29 mouse cellular contexts compared by ENCODE assay signal in genomic region chr6:22379831-22380230, GRCm38 (mm10). TPM values are rescaled to one million over a fixed set of nuclear protein-coding genes. Genes with fewer than 3 reads are reported as not detected.
A peak's percentile ranks its signal among the peaks of the same experiment; 100 is the strongest.
DNase-seq lines count a peak whose midpoint lies in the region; ATAC-seq lines count a peak whose summit lies in the region.
"Had no signal": no experiment of that assay in that cellular context is flagged by ENCODE, and none has a peak within 500 bp of the region (broad histone marks: within the 10 kb centered on the region; RNA-seq: fewer than 3 reads in every experiment).

No protein-coding gene starts in this region.

- H3K4me3 ChIP-seq in heart, embryonic 16.5 days (ENCODE audit: low read length) = no peak overlapping the region
- H3K4me3 ChIP-seq: embryonic facial prominence, embryonic 12.5 days; forebrain, embryonic 12.5 days; hindbrain, embryonic 12.5 days; liver, embryonic 12.5 days; neural tube, embryonic 13.5 days; stomach, embryonic 15.5 days had no signal

- H3K9me3 ChIP-seq in heart, embryonic 16.5 days (replicated peaks; ENCODE audit: control insufficient read depth, low read length) = no peaks in the 10 kb centered on the region
- H3K9me3 ChIP-seq: embryonic facial prominence, embryonic 12.5 days; forebrain, embryonic 12.5 days; hindbrain, embryonic 12.5 days; liver, embryonic 12.5 days; neural tube, embryonic 13.5 days; stomach, embryonic 15.5 days had no signal

- H3K27me3 ChIP-seq in heart, embryonic 16.5 days (ENCODE audit: control insufficient read depth, insufficient read depth, low read length) = no peaks in the 10 kb centered on the region
- H3K27me3 ChIP-seq: embryonic facial prominence, embryonic 12.5 days; forebrain, embryonic 12.5 days; hindbrain, embryonic 12.5 days; liver, embryonic 12.5 days; neural tube, embryonic 13.5 days; stomach, embryonic 15.5 days had no signal

- H3K4me1 ChIP-seq in heart, embryonic 16.5 days (ENCODE audit: control insufficient read depth, insufficient read depth, low read length) = no peaks in the 10 kb centered on the region
- H3K4me1 ChIP-seq: embryonic facial prominence, embryonic 12.5 days; forebrain, embryonic 12.5 days; hindbrain, embryonic 12.5 days; liver, embryonic 12.5 days; neural tube, embryonic 13.5 days; stomach, embryonic 15.5 days had no signal

- no peak overlapping the region for H3K27ac ChIP-seq in heart, embryonic 16.5 days (ENCODE audit: low read length)
- H3K27ac ChIP-seq: embryonic facial prominence, embryonic 12.5 days; forebrain, embryonic 12.5 days; hindbrain, embryonic 12.5 days; hindbrain, postnatal 0 days; liver, embryonic 12.5 days; neural tube, embryonic 13.5 days; stomach, embryonic 15.5 days had no signal

- intact Hi-C loops in heart, postnatal 10 days (cut with DNase I) = no loop called here

- no peak overlapping the region for H3K9ac ChIP-seq in heart, embryonic 16.5 days (ENCODE audit: low read length)
- H3K9ac ChIP-seq: embryonic facial prominence, embryonic 12.5 days; forebrain, embryonic 12.5 days; hindbrain, embryonic 12.5 days; liver, embryonic 12.5 days; liver, postnatal 0 days; neural tube, embryonic 13.5 days; stomach, embryonic 15.5 days had no signal

- no peak overlapping the region for H3K4me2 ChIP-seq in heart, embryonic 16.5 days (ENCODE audit: low read depth, low read length)
- H3K4me2 ChIP-seq: embryonic facial prominence, embryonic 12.5 days; forebrain, embryonic 12.5 days; hindbrain, embryonic 12.5 days; liver, embryonic 12.5 days; midbrain, embryonic 11.5 days; neural tube, embryonic 13.5 days; stomach, embryonic 15.5 days had no signal

- no peak for DNase-seq in heart, postnatal 10 days
- DNase-seq in 3T3-L1 (ENCODE audit: low read depth, low spot score) = peak; percentile 53
- peak; percentile 47 for DNase-seq in adipocyte (ENCODE audit: low spot score)
- peak; percentile 54 for DNase-seq in large intestine, adult 2 months (ENCODE audit: low read depth, low spot score)
- DNase-seq in gastrocnemius, adult 18-20 months (ENCODE audit: low spot score) = no peak
- no peak for DNase-seq in cerebellum, adult 11 months
- DNase-seq: cerebellum, adult 9-10 months; cerebellum, postnatal 36 days; gastrocnemius, postnatal 14 days; heart, postnatal 36 days; kidney, adult 11 months; kidney, postnatal 25 days; layer of hippocampus, postnatal 36 days; left cerebral cortex, postnatal 4 days; liver, postnatal 0 days; lung, postnatal 14 days; retina, postnatal 1 day; right cerebral cortex, postnatal 14 days had no signal

- 69% methylated on average over 1 of the region's 1 CpGs for WGBS in heart, embryonic 16.5 days
- WGBS in large intestine, adult 2 months = 33% methylated on average over 1 of the region's 1 CpGs

- ATAC-seq in heart, embryonic 16.5 days (replicated peaks; ENCODE audit: extremely low read depth, insufficient read depth, low FRiP score) = 0 out of 2 replicates have a peak, but pooled peaks have one; percentile 14
- ATAC-seq: activated CD4-positive, CD25-positive, alpha-beta regulatory T cell, adult 4 months; hindbrain, postnatal 0 days; liver, embryonic 12.5 days; liver, postnatal 0 days; midbrain, embryonic 16.5 days had no signal

- no peaks in the 10 kb centered on the region for H3K36me3 ChIP-seq in heart, embryonic 16.5 days (ENCODE audit: control insufficient read depth, insufficient read depth)
- H3K36me3 ChIP-seq: embryonic facial prominence, embryonic 12.5 days; forebrain, embryonic 12.5 days; hindbrain, embryonic 12.5 days; liver, embryonic 12.5 days; neural tube, embryonic 13.5 days; stomach, embryonic 15.5 days had no signal

RNA-seq across cellular contexts. Expression of gene Fam3c, which starts 23.8 kb away (rescaled TPM):
- polyA plus RNA-seq in heart, embryonic 16.5 days (2015; fragmentation: Nextera tagmentation; extraction: Ambion mirVana) = 42.7 and 44.2 TPM in 2 replicates
- 10 to 100 TPM; 33.4 to 36.7 TPM for total RNA-seq in heart, postnatal 10 days (2021)
- polyA plus RNA-seq in large intestine, adult 2 months (2012; rRNA removed) = 7.2 and 8.4 TPM in 2 replicates
- total RNA-seq in gastrocnemius, adult 18-20 months (2021) = 10 to 100 TPM; 21.5 to 22.8 TPM

Comparison
In these comparisons a context has a peak if more than half of its experiments do, and no peak if none do; other contexts are left out.
1. DNase-seq: peak in 3T3-L1 (single experiment), adipocyte (single experiment) and large intestine, adult 2 months (single experiment); none in heart, postnatal 10 days (0 of 2), gastrocnemius, adult 18-20 months (single experiment) and cerebellum, adult 11 months (single experiment).